In genomic region chr9:75070457-75071028, GRCm38 (mm10) we compare ENCODE assay signal across 8 mouse cellular contexts. TPM values are rescaled to one million over a fixed set of nuclear protein-coding genes. Genes with fewer than 3 reads are reported as not detected.
A peak's percentile ranks its signal among the peaks of the same experiment; 100 is the strongest.
DNase-seq lines count a peak whose midpoint lies in the region; ATAC-seq and TF ChIP-seq lines count a peak whose summit lies in the region.

Myo5a (plus strand) TSS chr9:75071015.

- H3K4me1 ChIP-seq in spleen, adult 2 months (ENCODE audit: control insufficient read depth, insufficient read depth, insufficient read length): no peaks in the 10 kb centered on the region; the same call in none of the 2 replicates
- no peaks in the 10 kb centered on the region for H3K4me1 ChIP-seq in limb, embryonic 11.5 days (ENCODE audit: control insufficient read depth, insufficient read depth, low read length)

- H3K9ac ChIP-seq in limb, embryonic 11.5 days (ENCODE audit: low read length): peak within 1 kb of the TSS; percentile 93

- H3K36me3 ChIP-seq in spleen, adult 2 months (ENCODE audit: control insufficient read depth, insufficient read depth, low read length): no peaks in the 10 kb centered on the region
- no peaks in the 10 kb centered on the region for H3K36me3 ChIP-seq in limb, embryonic 11.5 days (ENCODE audit: control insufficient read depth, insufficient read depth, low read length)

- ATAC-seq in common myeloid progenitor, adult 5-6 weeks (replicated peaks; ENCODE audit: low read depth, poor library complexity, severe bottlenecking): no peak
- no peak; the same call in none of the 2 replicates for ATAC-seq in limb, embryonic 11.5 days (ENCODE audit: insufficient number of reproducible peaks, low FRiP score, low TSS enrichment, low read depth)
- ATAC-seq in neutrophil, adult 5-6 weeks (ENCODE audit: extremely low read depth, insufficient number of reproducible peaks, low FRiP score, poor library complexity, severe bottlenecking): no peak

- H3K9me3 ChIP-seq in limb, embryonic 11.5 days (ENCODE audit: control insufficient read depth, low read length): no peaks in the 10 kb centered on the region

- 33% methylated on average over 23 of the region's 23 CpGs for WGBS in spleen, adult 2 months
- whole genome bisulfite sequencing in limb, embryonic 11.5 days: 21% methylated on average over 23 of the region's 23 CpGs

- intact Hi-C loops in heart, postnatal 10 days (cut with DNase I): no loop called here

- H3K4me3 ChIP-seq in spleen, adult 2 months (ENCODE audit: extremely low read depth, insufficient read depth, insufficient read length): peak within 1 kb of the TSS; percentile 98
- H3K4me3 ChIP-seq in limb, embryonic 11.5 days (ENCODE audit: low read depth, low read length): peak within 1 kb of the TSS; percentile 71

- no peak for TF ChIP-seq CTCF in spleen, adult 2 months (IDR thresholded peaks at IDR 0.05; ENCODE audit: extremely low read depth, insufficient read depth, insufficient read length, insufficient replicate concordance)

- H3K27ac ChIP-seq in spleen, adult 2 months (ENCODE audit: insufficient read depth, low read length): peak within 1 kb of the TSS; percentile 98
- peak within 1 kb of the TSS; percentile 81 for H3K27ac ChIP-seq in limb, embryonic 11.5 days (replicated peaks; ENCODE audit: low read depth, low read length)

- TF ChIP-seq POLR2A in spleen, adult 2 months (IDR thresholded peaks at IDR 0.05; ENCODE audit: low read depth, low read length): no peak

- H3K27me3 ChIP-seq in spleen, adult 2 months (ENCODE audit: control insufficient read depth, insufficient read depth, low read length): no peaks in the 10 kb centered on the region
- H3K27me3 ChIP-seq in limb, embryonic 11.5 days (ENCODE audit: control insufficient read depth, insufficient read depth, low read length): no peaks in the 10 kb centered on the region

- H3K4me2 ChIP-seq in limb, embryonic 11.5 days (ENCODE audit: low read depth, severe bottlenecking): peak within 1 kb of the TSS; percentile 82

- DNase-seq in spleen, adult 2 months (ENCODE audit: low read depth in 1 of 2, low spot score in 2 of 2): no peak
- DNase-seq in spleen, adult 18-20 months: no peak
- DNase-seq in heart, postnatal 10 days: no peak
- no peak for DNase-seq in limb, embryonic 11.5 days (ENCODE audit: low spot score)
- DNase-seq in spleen, postnatal 4 days (ENCODE audit: low spot score in 2 of 2): no peak
- no peak for DNase-seq in lung, postnatal 25 days (ENCODE audit: low spot score)

RNA-seq across cellular contexts. Expression of gene Myo5a, which starts in this region (rescaled TPM):
- 8.9 and 11.1 TPM in 2 replicates for polyA plus RNA-seq in spleen, adult 2 months (2012; rRNA removed)
- total RNA-seq in common myeloid progenitor, adult 5-6 weeks (2017): 104 and 122 TPM in 2 replicates
- 10 to 100 TPM; 18.1 to 18.4 TPM for total RNA-seq in heart, postnatal 10 days (2021)
- polyA plus RNA-seq in limb, embryonic 11.5 days (2014; fragmentation: Nextera tagmentation; extraction: Ambion mirVana): 20.7 and 21.0 TPM in 2 replicates
- 177 and 183 TPM in 2 replicates for total RNA-seq in neutrophil, adult 5-6 weeks (2017)
